Mouse (Mus musculus): ENCODE results near the gene Srrt.
A peak's percentile ranks its signal among the peaks of the same experiment; 100 is the strongest.

Gene Srrt

DNA sequence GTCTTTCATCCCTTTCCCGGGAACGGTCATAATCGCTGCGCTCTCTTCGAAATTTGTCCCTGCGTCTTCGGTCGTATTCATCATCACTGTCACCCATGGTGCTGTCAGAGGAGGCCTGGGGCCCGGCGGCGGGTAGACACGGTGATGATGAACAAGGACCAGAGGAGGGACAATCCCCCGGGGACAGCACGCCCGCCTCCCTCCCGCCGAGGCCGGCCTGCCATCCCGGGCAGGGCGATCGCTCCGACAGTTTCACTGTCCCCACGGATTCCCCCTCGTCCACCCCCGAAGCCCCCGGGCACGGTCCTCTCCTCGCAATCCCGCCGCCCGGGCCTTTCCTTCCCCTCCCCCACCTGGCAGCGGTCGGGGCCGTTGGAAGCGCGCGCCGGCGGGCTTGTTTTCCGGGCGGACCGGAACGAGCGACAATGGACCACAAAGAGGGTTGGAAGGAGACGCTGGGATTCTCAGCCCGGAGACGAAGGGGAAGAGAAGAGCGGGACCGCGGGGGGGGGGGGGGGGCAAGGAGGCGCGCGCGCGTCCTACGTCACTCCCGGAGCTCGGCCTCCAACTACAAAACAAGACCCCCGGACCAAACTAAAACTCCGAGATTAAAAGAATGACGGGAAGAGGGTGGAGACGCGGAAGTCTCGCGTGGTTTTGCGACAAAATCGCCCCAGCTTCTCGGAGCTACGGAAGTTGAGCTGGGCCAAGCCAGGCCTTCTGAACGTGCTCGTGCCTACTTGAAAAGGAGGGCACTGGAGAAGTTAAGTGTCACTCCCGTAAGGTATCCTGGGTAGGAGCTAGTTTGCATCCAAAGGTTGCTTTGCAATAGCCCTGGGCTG, at the start of gene Srrt:
TSS of gene Srrt (minus strand) at position 604 of the 842 bp plus-strand sequence.
- peak; percentile 95 for DNase-seq

DNA sequence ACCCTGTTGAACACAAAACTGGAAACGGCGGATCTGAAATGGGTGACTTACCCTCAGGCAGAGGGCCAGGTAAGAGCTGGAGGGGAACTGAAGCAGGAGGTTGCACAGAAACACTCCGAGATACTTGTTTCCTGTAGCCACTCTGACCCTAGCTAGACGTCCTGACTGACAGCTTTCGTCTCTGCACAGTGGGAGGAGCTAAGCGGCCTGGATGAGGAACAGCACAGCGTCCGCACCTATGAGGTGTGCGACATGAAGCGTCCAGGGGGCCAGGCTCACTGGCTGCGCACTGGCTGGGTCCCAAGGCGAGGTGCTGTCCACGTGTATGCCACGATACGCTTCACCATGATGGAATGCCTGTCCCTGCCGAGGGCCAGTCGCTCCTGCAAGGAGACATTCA, 46.6 kb upstream of the Srrt start:
- no peak for DNase-seq

- DNase-seq = peak; percentile 82
These were observed 44.8 kb upstream of the Srrt start for GRCm38 (mm10) chr5:137352011-137352975.

DNA sequence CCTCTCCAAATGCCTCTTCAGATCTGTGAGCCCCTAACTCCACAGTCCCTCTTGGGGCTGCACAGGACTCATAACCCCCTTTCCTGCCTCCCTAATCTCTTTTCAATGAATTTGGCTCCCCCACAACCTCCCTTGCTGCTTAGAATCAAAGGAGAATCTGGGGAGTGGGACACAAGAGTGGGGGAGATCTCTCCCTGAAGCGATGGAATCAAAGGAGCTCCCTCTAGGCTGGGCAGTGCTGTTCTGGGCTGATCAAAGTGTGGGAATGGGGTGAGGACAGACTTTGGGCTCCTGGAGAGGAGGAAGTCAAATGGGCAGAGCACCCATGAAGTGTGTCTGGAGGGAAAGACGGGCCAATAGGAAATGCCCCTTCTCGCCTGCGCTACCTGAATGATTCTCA, 43.9 kb upstream of the Srrt start:
- no peak for DNase-seq

GRCm38 (mm10) chr5:137351058-137351380, 43.5 kb upstream of the Srrt start:
- peak; percentile 48 for DNase-seq

DNA sequence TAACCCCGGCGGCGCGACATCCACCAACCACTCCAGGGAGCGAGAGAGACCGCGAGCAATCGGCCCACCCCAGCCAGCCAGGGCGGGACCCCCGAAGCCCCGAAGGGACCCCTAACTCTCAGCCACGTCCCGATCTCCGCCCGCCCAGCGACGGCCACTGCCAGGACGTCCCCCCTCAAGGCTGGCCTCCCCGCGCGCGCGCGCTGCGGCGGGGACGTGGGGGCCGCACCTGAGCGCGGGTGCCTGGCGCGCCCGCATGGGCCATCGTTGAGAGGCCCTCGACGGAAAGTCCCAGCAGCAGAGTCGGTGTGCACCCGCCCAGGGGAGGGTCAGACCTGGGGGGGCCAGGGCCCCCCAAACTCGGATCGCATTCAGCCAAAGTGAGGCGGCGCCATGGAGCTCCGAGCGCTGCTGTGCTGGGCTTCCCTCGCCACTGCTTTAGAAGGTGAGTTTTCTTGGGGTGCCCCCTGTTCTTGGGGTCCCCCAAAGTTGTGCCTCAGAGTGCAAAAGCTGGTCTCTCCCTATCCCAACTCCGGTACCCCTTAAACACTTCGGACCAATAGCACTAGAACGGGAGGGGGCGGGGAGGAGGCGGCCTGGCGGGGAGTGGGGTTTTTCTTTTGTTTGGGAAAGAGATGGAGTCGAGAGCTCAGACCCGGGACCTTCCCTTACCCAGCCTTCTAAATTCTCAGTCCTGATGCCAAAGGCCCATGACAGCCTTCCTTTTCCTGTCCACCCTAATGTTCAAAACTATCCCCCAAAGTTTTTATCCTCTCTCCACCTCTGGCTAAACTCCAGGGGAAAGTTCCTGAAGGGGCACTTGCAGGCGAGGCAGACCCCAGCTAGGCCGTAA, 43.0 kb upstream of the Srrt start:
- DNase-seq = no peak

DNA sequence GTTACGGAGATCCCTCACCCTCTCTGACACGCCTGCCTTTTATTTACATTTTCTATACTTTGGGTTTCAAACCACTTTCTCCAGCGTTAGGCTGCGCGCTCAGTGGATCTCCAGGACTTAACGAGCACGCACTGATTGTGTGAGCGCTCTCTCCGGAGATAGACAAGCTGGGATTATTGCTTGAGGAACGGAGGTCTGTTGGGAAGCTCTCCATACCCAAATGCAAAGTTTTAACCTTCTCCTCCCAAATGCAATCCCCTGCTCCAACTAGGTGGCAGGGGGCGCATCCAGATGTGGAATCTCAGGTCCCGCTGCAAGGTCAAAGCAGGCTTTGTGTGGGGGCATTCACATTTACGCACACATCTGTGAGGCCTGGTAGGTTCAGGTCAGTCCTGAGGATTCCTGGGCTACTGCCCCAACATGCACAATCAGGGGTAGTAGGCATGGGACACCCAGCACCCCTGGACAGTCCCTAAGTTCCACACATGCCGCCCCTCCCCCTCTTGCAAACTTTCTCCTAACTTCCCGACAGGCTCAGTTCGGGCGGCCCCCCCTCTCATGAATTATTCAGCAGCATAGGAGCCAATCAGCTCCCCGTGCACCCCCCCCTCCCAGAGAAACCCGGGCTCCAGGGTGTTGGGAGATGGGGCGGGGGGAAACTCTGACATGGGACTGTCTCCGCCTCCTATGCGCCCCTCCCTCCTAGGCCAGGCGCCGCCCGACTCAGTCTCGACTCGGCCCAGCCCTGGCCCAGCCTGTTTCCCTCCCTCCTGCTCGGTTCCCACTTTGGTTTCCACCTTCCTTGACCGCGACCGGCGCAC, 42.1 kb upstream of the Srrt start, which contains the start of gene Ephb4:
TSS of gene Ephb4 (plus strand) at position 726 of the 821 bp plus-strand sequence.
- peak; percentile 99 for DNase-seq

GRCm38 (mm10) chr5:137348482-137349383, 41.3 kb upstream of the Srrt start:
- DNase-seq = peak; percentile 94

GRCm38 (mm10) chr5:137347856-137348255, 40.4 kb upstream of the Srrt start:
- DNase-seq = peak; percentile 54

- no peak for DNase-seq
These were observed 39.5 kb upstream of the Srrt start for GRCm38 (mm10) chr5:137346983-137347382.

DNA sequence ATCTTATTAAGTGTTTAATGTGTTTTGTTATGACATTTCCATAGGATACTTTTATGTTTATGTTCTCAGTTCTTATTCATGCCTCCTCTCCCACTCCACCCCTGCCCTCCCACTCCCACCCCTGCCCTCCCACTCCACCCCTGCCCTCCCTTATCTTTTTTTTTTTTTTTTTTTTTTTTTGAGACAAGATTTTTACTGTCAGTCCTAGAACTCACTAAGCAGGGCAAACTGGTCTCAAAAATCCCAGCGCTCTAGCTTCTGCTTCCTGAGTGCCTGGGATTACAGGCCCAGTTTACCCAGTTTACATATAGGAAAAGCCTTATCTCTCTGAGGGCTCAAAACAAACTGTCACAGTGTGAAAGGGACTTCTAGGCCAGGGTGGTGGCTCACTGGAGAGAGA, 38.9 kb upstream of the Srrt start:
- no peak for DNase-seq

- DNase-seq = peak; percentile 70
These were observed 38.3 kb upstream of the Srrt start for GRCm38 (mm10) chr5:137345821-137346220.

DNA sequence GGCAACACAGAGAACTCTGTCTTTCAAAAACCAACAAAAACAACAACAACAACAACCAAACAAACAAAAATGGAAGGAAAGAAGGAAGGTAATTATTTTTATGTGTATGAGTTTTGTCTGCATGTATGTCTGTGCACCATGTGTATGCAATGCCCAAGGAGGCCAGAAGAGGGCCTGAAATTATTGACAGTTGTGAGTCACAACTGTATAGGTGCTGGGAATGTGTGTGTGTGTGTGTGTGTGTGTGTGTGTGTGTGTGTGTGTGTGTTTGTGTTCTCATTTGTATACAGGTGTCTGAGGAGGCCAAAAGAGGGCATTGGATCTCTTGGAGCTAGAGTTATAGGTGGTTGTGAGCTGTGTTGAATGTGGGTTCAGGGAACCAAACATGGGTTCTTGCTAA, 36.4 kb upstream of the Srrt start:
- no peak for DNase-seq

GRCm38 (mm10) chr5:137343412-137343811, 35.9 kb upstream of the Srrt start:
- DNase-seq = no peak

DNA sequence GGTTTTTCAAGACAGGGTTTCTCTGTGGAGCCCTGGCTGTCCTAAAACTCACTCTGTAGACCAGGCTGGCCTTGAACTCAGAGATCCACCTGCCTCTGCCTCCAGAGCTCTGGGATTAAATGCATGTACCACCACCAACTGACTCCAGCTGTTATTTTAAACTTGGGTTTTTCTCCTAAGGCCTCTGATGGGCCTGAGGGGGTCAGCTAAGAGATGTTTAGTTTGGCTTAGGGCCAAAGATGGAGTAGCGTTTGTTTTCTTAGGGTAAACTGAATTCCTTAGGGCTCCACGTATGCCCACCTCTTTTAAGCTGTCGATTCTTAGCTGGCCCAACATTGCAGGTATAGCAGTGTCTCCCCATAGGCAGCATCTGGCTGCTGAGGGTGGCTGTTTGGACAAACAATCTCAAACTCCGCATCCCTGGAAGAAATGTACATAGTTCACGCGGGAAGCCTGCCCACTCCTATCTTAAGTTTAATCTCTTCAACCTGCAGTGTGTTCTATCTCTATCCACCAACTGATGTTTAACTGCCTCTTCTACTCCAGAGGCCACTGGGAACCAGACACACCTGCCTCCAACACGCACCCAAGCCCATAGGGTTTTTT, 35.0 kb upstream of the Srrt start:
- no peak for DNase-seq

DNA sequence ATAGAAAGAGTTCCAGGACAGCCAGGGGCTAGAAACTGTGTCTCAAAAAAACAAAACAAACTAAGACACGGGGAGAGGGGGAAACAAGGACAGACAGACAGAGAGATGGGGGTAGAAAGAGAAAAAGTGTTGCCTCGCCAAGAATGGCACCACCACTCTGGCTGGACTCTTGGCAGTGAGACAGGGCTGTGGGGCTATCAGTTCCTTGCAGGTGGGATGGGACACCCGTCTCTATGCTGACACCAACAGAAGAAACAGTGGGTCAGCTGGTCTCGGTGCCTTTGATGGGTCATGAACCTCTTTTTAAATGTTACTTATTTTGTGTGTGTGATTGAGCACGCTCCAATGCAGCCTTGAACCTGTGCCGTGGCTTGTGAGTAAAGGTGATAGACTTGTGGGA, 32.7 kb upstream of the Srrt start:
- DNase-seq = no peak

DNA sequence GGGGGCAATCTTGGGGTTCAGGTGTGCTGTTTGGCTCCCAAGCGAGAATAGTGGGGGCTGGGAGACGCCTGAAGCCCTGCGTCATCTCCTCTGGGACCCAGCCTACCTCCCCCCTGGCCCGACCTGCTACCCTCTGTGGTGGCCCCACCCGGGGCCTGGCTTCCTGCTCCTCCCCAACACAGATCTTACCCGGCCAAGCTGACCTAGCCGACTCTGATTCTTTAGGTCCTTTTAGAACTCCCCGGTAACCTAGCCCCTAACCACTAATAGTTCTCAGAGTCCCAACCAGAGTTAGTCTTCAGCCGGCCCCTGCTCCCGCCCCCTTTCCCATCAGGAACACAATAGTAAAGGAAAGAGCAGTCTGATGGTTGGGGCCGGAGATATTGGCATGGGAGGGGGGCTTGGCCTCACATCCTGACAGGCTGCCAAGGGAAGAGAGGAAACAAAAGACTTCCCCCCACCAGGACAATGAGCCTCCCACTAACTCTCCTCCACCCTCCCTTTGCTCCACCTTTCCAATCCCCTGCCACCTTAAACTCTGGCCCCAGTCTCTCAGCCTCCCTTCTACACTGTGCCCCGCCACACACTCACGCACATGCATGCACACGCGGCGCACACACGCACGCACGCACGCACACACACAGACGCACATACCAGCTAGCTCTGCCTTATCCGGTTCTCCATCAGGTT, 32.0 kb upstream of the Srrt start:
- DNase-seq = peak; percentile 76

GRCm38 (mm10) chr5:137338663-137339289, 31.3 kb upstream of the Srrt start:
- peak; percentile 77 for DNase-seq

DNA sequence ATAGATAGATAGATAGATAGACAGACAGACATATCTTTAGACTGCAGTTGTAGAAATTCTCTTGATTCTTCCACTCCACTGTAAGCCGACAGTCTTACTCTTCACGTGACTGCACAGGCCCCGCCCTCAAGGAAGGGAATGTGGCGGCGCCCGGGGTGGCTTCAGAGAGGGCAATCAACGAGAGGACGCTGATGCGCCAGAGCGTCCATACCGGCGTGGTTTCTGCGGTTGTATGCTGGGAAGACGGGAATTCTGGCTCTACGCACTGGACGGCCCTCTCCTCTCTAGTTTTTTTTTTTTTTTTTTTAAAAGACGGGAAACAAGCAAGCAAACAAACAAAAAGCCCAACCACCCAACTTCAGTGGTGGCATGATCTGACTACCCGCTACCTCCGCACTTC, 30.8 kb upstream of the Srrt start:
- DNase-seq = peak; percentile 96
